Mouse (Mus musculus) erythroblast, embryonic 14.5 days (primary cell): ENCODE data around the gene Zfand2b. TPM values are rescaled to one million over a fixed set of nuclear protein-coding genes. Genes with fewer than 3 reads are reported as not detected.

ENCODE experiments used
- H3K27me3 ChIP-seq: 2 replicates; pipeline ENCODE4 v1.6.1; 2012; ENCODE audit warnings: inconsistent platforms; ENCODE audit not compliant: control insufficient read depth
- H3K36me3 ChIP-seq: 2 replicates; pipeline ENCODE4 v1.6.1; 2012; ENCODE audit warnings: mild to moderate bottlenecking, inconsistent platforms; ENCODE audit not compliant: control insufficient read depth
- H3K4me1 ChIP-seq: 2 replicates; pipeline ENCODE4 v1.6.1; 2012; ENCODE audit warnings: inconsistent platforms; ENCODE audit not compliant: control insufficient read depth
- H3K4me3 ChIP-seq: replicated peaks from 2 replicates; pipeline ENCODE3; 2012; ENCODE audit warnings: moderate library complexity, mild to moderate bottlenecking, inconsistent platforms
- H3K9me3 ChIP-seq: 2 replicates; pipeline ENCODE4 v1.6.1; 2012; ENCODE audit warnings: low read length, inconsistent platforms, mixed read lengths; ENCODE audit not compliant: control insufficient read depth
- GATA1 ChIP-seq: IDR thresholded peaks from 2 replicates; pipeline ENCODE4 v1.6.1; 2012; ENCODE audit warnings: low read length, inconsistent platforms, mixed read lengths
- TAL1 ChIP-seq: IDR thresholded peaks from 3 replicates; pipeline ENCODE4 v1.6.1; 2012; ENCODE audit warnings: low read length, inconsistent platforms, mixed read lengths
- polyA plus RNA-seq: library from polyadenylated mRNA; stranded (reverse); fragments of >175 nt; gene quantifications from 2 replicates; pipeline ENCODE4 v1.2.3, GENCODE M21; 2012

Gene Zfand2b
- 6.7 and 7.3 TPM in 2 replicates for polyA plus RNA-seq

DNA sequence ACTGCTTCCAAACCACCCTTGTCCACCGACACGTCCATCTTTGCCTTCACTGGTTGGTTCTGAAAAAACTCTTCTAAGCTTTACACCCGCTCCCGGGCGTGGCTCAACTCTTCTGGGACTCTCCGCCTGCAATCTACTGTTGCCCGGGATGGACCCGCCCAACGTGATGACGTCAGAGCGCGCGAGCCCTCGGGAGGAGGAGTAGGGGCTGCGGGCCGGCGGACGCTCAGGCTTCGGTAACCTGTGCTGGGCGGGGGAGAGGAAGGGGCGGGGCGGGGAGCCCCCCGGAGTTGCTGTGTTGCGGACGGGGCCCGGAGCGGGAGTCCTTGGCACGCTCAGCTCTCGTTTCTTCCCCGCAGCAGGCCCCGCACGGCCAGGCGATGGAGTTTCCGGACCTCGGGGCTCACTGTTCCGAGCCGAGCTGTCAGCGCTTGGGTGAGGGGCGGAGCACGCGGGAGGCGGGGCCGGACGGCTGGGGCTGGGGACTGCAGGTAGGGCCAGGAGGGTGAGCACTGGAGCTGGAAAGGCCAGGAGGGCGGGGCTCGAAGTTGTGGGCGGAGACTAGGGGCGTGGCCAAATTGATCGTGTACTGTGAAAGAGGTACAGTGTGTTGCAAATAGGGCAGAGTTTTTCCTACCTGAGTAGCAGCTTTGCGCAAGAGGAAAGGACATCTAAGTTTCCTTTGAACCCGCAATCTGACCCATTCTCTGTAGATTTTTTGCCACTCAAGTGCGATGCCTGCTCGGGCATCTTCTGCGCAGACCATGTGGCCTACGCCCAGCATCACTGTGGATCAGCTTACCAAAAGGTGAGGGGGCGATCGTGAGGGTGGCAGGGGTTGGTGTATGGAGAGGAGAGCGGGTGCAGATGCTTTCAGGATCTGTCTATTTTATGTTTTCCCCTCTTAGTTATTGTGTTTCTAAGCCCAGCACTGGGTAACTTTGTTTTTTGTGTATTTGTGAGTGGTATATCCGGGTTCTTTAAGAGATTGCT is at the start of gene Zfand2b:
TSS of gene Zfand2b (plus strand) at position 175 of the 993 bp plus-strand sequence.
- Histone ChIP-seq H3K36me3 (peaks cover 49% of the 10 kb centered on the region), H3K27me3 (no peaks in the 10 kb centered on the region), H3K4me3 (peak within 1 kb of the TSS; percentile 86), H3K9me3 (no peaks in the 10 kb centered on the region), H3K4me1 (peaks cover 69% of the 10 kb centered on the region)
- TF ChIP-seq GATA1 (no peak), TAL1 (no peak)

DNA sequence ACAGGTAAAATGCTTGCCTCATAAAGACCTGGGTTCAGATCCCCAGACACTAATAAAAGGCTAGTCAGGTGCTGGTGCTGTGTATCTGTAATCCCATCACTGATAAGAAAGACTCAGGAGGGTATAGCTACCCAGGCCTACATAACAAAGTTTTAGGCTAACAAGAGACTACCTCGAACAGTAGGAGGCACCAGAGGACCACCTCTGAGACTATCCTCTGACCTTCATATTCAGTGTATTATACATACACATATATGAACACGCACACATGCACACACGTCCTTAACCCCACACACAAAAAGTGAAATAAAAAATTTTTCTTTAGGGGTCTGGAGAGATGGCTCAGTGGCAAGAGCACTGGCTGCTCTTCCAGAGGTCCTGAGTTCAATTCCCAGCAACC is 46.2 kb upstream of the Zfand2b start:
- H3K27me3 ChIP-seq, result no peaks in the 10 kb centered on the region
- no peak for TF ChIP-seq TAL1
- H3K9me3 ChIP-seq, result no peaks in the 10 kb centered on the region
- peaks cover 29% of the 10 kb centered on the region for H3K4me1 ChIP-seq
- H3K36me3 ChIP-seq, result peaks cover 3% of the 10 kb centered on the region
- no peak overlapping the region for H3K4me3 ChIP-seq

DNA sequence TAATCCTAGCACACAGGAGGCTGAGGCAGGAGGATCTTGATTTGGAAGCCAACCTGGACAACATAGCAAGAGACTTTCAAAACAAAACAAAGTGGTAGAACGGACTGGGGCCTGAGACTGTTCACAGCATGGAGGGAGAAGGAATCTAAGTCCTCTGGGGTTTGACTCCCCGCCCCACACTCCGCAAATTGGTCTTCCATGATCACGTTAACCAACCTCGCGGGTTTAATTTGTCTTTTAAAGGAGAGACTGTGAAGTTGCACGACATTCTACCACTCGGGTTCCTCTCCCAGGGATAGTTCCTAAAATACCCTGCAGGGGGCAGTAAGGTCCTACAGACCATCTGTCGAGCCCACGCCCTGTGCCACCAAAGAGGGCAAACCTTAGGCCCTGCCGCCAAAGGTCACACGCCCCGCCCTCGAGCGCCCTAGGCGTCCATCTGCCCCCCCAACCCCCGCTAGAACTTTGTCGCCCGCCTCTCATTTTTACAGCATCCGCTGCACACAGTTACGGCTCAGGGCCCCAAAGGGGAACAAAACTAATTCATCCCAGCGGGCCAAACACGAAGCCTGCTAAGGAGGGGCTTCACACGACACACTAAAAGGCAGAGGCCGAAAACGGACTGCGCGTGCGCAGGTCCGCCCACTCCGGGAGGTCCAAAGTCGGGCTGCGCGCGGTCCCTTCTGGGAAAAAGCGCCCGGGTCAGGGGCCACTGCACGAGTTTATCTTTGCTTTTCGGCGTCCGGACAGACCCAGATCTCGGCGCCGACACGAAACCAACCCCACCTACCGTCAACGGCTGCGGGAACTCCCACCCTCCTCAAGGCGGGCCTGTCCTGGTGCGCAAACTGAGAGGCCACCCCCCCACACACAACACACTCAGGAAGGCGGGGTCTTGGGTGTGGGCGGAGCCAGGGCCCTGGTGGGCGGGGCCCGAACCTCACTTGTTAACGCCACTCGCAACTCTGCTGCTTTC is 43.8 kb upstream of the Zfand2b start, which contains the start of gene Nhej1:
TSS of gene Nhej1 (minus strand) at position 855 of the 976 bp plus-strand sequence.
- H3K4me3 ChIP-seq, result peak within 1 kb of the TSS; percentile 82
- H3K27me3 ChIP-seq, result no peaks in the 10 kb centered on the region
- H3K4me1 ChIP-seq, result peaks cover 29% of the 10 kb centered on the region
- H3K36me3 ChIP-seq, result peaks cover 9% of the 10 kb centered on the region
- no peaks in the 10 kb centered on the region for H3K9me3 ChIP-seq
- TF ChIP-seq GATA1 (no peak), TAL1 (no peak)

DNA sequence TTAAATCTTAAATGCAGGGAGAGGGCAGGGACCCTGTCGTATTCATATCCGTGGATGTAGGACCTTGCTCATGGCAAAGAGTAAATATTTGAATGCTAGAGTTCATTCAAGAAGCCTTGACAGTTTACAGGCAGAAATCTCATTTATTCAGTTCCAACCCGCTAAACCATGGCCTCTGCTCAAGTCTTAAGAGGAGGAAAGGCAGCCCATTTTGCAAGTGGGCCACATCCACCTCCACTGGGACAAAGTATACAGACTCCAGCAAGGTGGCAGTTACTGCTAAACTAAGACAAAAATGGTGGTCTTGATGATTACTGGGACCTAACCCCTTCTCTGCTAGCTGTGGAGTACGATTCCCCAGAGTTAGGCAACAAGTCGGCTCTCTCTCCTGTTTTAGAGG is 43.0 kb upstream of the Zfand2b start:
- H3K4me1 ChIP-seq, result peaks cover 33% of the 10 kb centered on the region

DNA sequence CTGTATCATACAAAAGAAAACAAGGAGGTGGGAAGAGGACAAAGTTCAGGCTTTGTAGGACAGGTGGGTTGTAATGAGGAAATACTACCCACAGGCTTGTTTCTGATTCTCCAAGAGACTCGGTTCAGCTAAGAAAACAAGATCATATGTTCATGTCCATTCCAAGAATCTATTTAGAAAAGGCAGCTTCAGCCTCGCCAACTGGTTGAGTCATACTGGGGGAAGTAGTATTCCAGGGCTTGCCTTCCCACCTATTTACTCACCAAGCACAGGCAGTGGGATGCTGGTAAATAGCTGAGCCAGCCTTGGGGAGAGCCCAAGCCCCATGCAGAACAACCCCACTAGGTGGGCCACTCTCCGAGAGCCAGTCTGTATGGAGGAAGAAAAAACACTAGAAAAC is 39.8 kb upstream of the Zfand2b start:
- no peak for TF ChIP-seq TAL1
- no peak for TF ChIP-seq GATA1
- no peaks in the 10 kb centered on the region for H3K9me3 ChIP-seq
- no peak overlapping the region for H3K4me3 ChIP-seq
- peaks cover 53% of the 10 kb centered on the region for H3K4me1 ChIP-seq
- H3K36me3 ChIP-seq, result peaks cover 11% of the 10 kb centered on the region
- no peaks in the 10 kb centered on the region for H3K27me3 ChIP-seq

More for the DNA sequence above, 43.0 kb upstream of the Zfand2b start:
- H3K27me3 ChIP-seq, result no peaks in the 10 kb centered on the region
- peak overlapping the region; percentile 82 for H3K4me3 ChIP-seq
- TF ChIP-seq TAL1 (no peak), GATA1 (no peak)
- peaks cover 11% of the 10 kb centered on the region for H3K36me3 ChIP-seq
- H3K9me3 ChIP-seq, result no peaks in the 10 kb centered on the region

DNA sequence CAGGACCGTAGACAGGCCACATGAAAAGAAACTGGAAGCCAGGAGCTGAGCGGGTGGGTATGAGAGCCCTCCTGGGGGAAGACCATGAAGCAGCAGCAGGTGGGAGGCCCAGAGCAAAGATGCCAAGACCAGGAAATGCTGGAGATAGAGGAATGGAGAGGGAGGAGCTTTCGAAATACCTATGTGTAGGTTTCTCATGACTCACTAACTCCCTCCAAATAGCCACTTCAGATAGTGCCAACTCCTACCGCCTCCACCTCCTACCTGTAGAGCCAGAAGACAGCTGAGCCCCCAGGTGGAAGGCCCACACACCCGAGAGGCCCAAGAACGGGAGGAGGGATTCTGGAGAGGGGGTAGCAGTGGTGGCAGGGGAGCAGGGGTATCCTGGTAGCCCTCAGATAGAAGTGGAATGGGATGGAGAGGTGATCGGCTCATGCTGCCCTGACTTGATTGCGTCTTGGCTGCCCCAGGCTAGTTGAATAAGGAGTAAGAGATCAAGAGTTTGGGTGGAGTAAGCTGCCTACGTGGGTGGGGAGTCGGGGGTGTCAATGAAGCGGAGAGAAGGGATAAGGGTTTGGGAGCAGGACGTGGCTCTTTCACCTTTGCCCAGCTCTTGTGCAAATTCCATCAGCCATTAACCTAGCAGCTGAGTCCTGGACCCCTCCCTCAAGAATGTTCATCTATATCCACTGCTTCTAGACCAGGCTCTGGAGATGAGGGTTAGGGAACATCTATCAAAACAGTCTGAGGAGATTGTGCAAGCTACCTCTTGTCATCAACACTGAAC is 34.8 kb upstream of the Zfand2b start, which contains the start of gene Slc23a3:
TSS of gene Slc23a3 (minus strand) at position 470 of the 787 bp plus-strand sequence.
- H3K9me3 ChIP-seq, result no peaks in the 10 kb centered on the region
- no peaks in the 10 kb centered on the region for H3K27me3 ChIP-seq
- H3K4me3 ChIP-seq, result no peak within 1 kb of the TSS
- peaks cover 75% of the 10 kb centered on the region for H3K4me1 ChIP-seq
- H3K36me3 ChIP-seq, result peaks cover 52% of the 10 kb centered on the region
- TF ChIP-seq GATA1 (no peak), TAL1 (no peak)

DNA sequence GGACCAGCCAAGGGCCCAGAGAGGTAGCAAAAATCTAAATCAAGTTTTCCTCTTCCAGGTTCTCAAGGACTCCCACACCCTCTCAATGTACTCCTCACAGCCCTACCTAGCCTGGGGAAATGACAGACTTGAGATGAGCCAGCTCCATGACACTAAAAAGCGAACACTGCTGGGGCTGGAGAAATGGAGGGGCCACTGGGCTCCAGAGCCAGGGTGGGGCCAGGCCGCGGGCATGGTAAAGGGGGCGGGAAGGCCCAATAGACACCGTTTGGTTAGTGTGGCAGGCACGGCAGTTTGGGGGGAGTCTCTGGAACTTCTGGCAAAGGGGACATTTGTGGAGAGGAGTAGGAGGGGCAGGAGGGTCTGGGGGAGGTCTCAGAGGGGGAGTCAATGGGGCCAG is 32.2 kb upstream of the Zfand2b start:
- Histone ChIP-seq H3K36me3 (peaks cover 77% of the 10 kb centered on the region), H3K4me1 (peaks cover 96% of the 10 kb centered on the region), H3K9me3 (no peaks in the 10 kb centered on the region), H3K27me3 (no peaks in the 10 kb centered on the region), H3K4me3 (peak overlapping the region; percentile 59)
- TF ChIP-seq GATA1 (no peak), TAL1 (no peak)

DNA sequence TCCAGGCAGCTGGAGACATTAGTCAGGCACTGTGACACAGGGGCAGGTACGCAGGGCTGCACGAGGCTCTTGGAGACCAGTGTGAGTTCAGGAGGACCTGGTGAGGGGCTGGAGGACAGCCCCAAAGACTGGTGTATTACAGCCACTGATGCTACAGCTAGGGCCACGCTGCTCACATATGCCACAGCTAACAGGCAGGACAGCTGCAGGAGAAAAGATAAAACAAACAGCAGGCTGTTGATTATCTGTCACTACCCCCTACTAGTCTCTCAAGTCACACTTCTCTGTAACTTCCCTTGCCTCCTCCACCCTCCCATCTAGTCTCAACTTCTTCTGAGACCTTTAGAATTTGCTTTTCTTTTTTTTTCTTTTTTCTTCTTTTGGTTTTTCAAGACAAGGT is 31.7 kb upstream of the Zfand2b start:
- no peaks in the 10 kb centered on the region for H3K9me3 ChIP-seq
- H3K4me3 ChIP-seq, result peak overlapping the region; percentile 59
- H3K4me1 ChIP-seq, result peaks cover 98% of the 10 kb centered on the region
- H3K27me3 ChIP-seq, result no peaks in the 10 kb centered on the region
- peaks cover 78% of the 10 kb centered on the region for H3K36me3 ChIP-seq
- TF ChIP-seq TAL1 (peak; percentile 93), GATA1 (peak; percentile 81)
